Mouse (Mus musculus): Measurements from ENCODE around the gene Olfr1325. TPM values are rescaled to one million over a fixed set of nuclear protein-coding genes. Genes with fewer than 3 reads are reported as not detected.
"Not testable (repeated sequence)": the region's sequence is repeated elsewhere in the genome, so short reads cannot be mapped to it uniquely, and the experiment has no call there.

Gene Olfr1325
- polyA plus RNA-seq (2012; rRNA removed): not detected in 2 replicates

DNA sequence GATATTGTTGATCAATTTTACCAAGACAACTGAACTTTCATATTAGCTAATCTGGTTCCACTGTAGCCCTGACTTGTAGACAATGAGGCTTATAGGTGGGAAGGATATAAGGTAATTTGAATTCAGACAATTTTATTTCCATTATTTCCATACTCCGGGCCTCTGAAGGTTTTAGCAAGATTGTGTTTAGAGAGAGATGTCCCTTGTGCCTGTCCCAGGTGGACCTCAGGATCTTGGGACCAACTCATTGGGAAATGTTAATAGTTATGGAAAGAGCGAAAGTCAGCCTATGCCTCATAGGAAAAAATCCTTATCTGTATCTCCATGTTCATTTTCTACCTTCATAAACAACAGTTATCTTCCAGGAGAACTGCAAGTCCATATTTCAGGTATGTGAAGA is at the start of gene Olfr1325:
Gene Olfr1325, plus strand, starts transcription at position 301 of the 400 bp plus-strand sequence.
- no peak for DNase-seq (ENCODE audit: low read depth)

DNA sequence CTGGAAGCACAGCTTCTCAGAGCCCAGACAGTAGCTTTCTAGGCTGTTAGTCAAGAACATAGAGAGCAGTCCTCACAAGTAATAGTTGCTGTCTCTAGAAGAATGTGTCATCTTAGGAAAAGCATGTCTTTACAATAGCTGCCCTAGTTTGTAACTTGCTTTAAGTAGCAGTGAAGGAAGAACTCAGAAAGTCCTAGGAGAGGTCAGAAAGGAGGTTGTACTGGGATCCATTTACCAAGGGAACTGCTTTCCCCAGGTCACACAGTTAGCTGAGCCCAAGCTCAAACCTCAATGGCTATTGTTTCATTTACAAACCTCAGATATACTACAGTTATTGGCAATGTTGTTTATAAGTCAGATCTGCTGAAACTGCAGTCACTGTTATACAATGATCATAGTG is 17.7 kb upstream of the Olfr1325 start, which contains the start of gene Olfr1326-ps1:
Gene Olfr1326-ps1, minus strand, starts transcription at position 101 of the 400 bp plus-strand sequence.
- DNase-seq (ENCODE audit: low read depth): no peak

DNA sequence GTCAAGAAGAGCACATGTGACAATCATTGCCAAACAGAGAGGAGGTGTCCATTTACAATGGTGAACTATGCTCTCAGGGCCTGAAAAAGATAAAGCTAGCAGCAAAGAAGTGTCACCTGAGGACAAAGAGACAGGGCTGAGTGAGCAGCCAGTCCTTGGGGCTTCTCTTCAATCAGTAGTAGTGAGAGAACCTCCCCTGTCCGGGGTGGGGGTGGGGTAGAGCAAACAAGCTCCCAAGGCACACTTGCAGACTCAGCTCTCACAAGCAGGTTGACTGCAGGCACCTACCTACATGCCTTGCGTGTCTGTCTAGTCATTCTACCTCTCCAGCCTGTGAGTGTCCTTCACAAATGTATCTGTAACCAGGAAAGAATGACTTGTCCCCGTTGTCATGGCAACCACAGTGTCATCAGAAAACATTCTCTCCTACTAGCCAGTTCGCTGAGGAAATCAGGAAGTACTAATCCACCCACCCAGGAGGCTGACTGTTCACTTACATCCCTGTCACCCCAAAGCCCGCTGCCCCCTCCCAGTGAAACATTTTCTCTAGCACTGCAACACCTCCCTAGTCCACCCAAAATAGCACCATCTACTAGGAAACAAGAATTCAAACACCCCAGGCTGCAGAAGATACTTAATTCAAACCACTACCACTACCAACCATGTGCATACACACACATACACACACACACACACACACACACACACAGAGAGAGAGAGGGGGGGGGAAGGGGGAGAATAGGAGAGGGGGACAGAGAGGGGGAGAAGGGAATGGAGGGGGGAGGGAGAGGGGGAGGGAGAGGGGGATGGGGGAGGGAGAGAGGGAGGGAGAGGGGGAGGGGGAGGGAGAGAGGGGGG is 53.2 kb downstream of the Olfr1325 start, which contains the start of gene Gm5640:
Gene Gm5640, minus strand, starts transcription at position 170 of the 858 bp plus-strand sequence.
- not testable (repeated sequence) for DNase-seq (ENCODE audit: low read depth)

DNA sequence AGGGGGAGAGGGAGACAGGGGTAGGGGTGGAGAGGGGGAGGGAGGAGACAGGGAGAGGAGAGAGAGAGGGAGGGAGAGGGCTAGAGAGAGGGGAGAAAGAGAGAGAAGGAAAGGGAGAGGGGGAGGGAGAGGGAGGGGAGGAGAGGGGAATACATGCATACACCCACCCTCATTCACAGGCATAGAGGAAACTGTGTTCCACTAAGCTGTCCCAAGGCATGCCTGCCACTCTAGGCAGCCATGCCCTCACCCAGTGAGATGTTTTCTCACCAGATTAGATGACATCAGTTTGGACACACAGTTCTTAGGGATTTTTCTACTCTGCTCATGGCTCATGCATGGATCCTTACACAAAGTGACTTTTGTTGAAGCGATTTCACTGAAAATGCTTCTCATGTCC is 53.9 kb downstream of the Olfr1325 start:
- DNase-seq (ENCODE audit: low read depth): not testable (repeated sequence)

Other genes starting within 250 kb of the Olfr1325 start
- 84.5 and 107 TPM in 2 replicates for gene Lage3, start 239.1 kb upstream of the Olfr1325 start, polyA plus RNA-seq (2012; rRNA removed)
- gene Ubl4a, start 219.5 kb upstream of the Olfr1325 start, polyA plus RNA-seq (2012; rRNA removed): 47.6 and 59.2 TPM in 2 replicates
- gene Slc10a3, start 219.3 kb upstream of the Olfr1325 start, polyA plus RNA-seq (2012; rRNA removed): 27.1 and 30.5 TPM in 2 replicates
- gene Fam3a, start 199.4 kb upstream of the Olfr1325 start, polyA plus RNA-seq (2012; rRNA removed): 64.3 and 70.1 TPM in 2 replicates
- 20.6 and 21.6 TPM in 2 replicates for gene Ikbkg, start 199.4 kb upstream of the Olfr1325 start, polyA plus RNA-seq (2012; rRNA removed)
- 190 and 227 TPM in 2 replicates for gene G6pdx, start 163.5 kb upstream of the Olfr1325 start, polyA plus RNA-seq (2012; rRNA removed)
- gene Gm6880, start 111.3 kb upstream of the Olfr1325 start, polyA plus RNA-seq (2012; rRNA removed): not detected in 2 replicates
- gene Olfr1326-ps1, start 17.8 kb upstream of the Olfr1325 start, polyA plus RNA-seq (2012; rRNA removed): not detected in 2 replicates
- gene Gm5640, start 53.0 kb downstream of the Olfr1325 start, polyA plus RNA-seq (2012; rRNA removed): 0.27 and 0.60 TPM in 2 replicates
- gene Gm6890, start 148.2 kb downstream of the Olfr1325 start, polyA plus RNA-seq (2012; rRNA removed): not detected in 2 replicates
- gene Gm5936, start 244.5 kb downstream of the Olfr1325 start, polyA plus RNA-seq (2012; rRNA removed): 0.27 and 0.31 TPM in 2 replicates

Data from gonadal fat pad, adult 2 months (tissue).